Comparison of ENCODE assay signal across 8 mouse cellular contexts in the genomic region with DNA sequence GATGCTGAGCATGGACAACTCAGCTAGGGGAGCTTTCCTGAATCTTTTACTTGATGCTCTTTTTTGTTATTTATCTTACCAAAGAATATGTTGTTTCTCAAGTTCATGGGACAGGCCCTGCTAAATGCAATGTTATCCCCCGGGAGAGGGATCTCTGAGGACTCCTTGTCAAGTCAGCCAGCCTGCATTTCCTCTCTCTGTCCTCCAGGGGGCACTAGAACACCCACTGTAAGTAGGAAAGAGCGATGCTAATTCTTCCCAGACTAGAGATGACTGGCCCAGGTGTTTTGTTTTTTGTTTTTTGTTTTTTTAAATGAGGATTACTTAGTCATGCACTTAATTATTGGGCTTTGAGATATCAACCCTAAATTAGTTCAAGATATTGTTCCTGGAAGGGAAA.
A peak's percentile ranks its signal among the peaks of the same experiment; 100 is the strongest.
DNase-seq lines count a peak whose midpoint lies in the region; ATAC-seq lines count a peak whose summit lies in the region.

No protein-coding gene starts in this region.

- peak; percentile 12 to 77 for DNase-seq in adrenal gland, adult (ENCODE audit: inconsistent age in 2 of 2, low spot score in 1 of 2)
- no peak for DNase-seq in adrenal gland, postnatal 4 days (ENCODE audit: low spot score in 2 of 2)
- peak; percentile 20 for DNase-seq in urinary bladder, postnatal 14 days (ENCODE audit: low spot score)
- DNase-seq in urinary bladder, postnatal 4 days (ENCODE audit: low spot score in 2 of 2) = no peak
- peak; percentile 60 for DNase-seq in embryo, embryonic 9.5 days (ENCODE audit: extremely low spot score)
- DNase-seq in lung, postnatal 36 days = peak; percentile 64
- DNase-seq in thymus, postnatal 25 days = peak; percentile 29

- 21% methylated on average over 2 of the region's 2 CpGs for WGBS in kidney, embryonic 16.5 days

- no peaks in the 10 kb centered on the region for H3K27me3 ChIP-seq in kidney, embryonic 16.5 days (ENCODE audit: insufficient read depth, low read length)

- no peak overlapping the region for H3K4me3 ChIP-seq in kidney, embryonic 16.5 days (ENCODE audit: low read length)

- no peaks in the 10 kb centered on the region for H3K4me1 ChIP-seq in kidney, embryonic 16.5 days (ENCODE audit: insufficient read depth, low read length)

- H3K27ac ChIP-seq in kidney, embryonic 16.5 days (ENCODE audit: low read length) = no peak overlapping the region

- peak; percentile 51; the same call in 1 of the 2 replicates for ATAC-seq in kidney, embryonic 16.5 days (ENCODE audit: low FRiP score, low TSS enrichment)

- no peak overlapping the region for H3K4me2 ChIP-seq in kidney, embryonic 16.5 days (replicated peaks; ENCODE audit: low read depth, low read length)

- H3K9me3 ChIP-seq in kidney, embryonic 16.5 days (ENCODE audit: low read length) = no peaks in the 10 kb centered on the region

- H3K36me3 ChIP-seq in kidney, embryonic 16.5 days (ENCODE audit: insufficient read depth, low read length) = no peaks in the 10 kb centered on the region

- no peak overlapping the region for H3K9ac ChIP-seq in kidney, embryonic 16.5 days (replicated peaks; ENCODE audit: low read length)

Comparison
In these comparisons a context has a peak if more than half of its experiments do, and no peak if none do; other contexts are left out.
1. DNase-seq: peak in adrenal gland, adult (2 of 2), urinary bladder, postnatal 14 days (single experiment), embryo, embryonic 9.5 days (single experiment), lung, postnatal 36 days (single experiment) and thymus, postnatal 25 days (single experiment); none in adrenal gland, postnatal 4 days (0 of 2) and urinary bladder, postnatal 4 days (0 of 2).